Mouse (Mus musculus): ENCODE data around the gene Vps36. TPM values are rescaled to one million over a fixed set of nuclear protein-coding genes. Genes with fewer than 3 reads are reported as not detected.

Gene Vps36
- total and polyA plus RNA-seq, 3 experiments, result 21.7 to 27.9 TPM; not detected in 1

GRCm38 (mm10) chr8:22209012-22209411, 16.4 kb downstream of the Vps36 start (continued):
- no peak for TF ChIP-seq CTCF (IDR thresholded peaks at IDR 0.05 in 2 of 3, conservative IDR thresholded peaks at IDR 0.05 in 1 of 3; ENCODE audit: control insufficient read depth in 1 of 3, insufficient read depth in 1 of 3, low read depth in 2 of 3, low read length in 3 of 3, poor library complexity in 1 of 3, severe bottlenecking in 1 of 3)

DNA sequence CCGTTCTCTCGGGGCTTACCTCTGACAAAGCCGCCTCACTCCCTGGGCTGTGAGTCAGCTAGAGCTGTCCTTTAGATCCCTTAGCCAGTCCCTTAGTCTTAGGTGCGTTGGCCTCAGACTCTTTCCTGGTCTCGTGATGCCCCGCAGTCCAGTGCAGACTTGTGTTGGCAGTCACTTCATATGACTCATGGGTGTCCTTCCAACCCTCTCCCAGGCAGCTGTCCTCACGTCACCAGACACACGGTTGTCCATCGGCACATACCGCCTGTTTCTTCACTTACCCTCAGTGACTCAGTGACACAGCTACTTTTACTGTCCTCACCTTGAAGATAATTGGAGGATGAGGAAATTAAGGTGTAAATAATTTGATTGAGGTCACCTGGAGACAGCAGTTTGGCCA, 22.2 kb downstream of the Vps36 start:
- Histone ChIP-seq H3K27ac (ENCODE audit: control insufficient read depth, low read depth, low read length) (no peak overlapping the region), H3K4me3 (ENCODE audit: control insufficient read depth in 1 of 2, insufficient read depth in 1 of 2, low read depth in 2 of 2, low read length in 2 of 2) (no peak overlapping the region), H3K4me1 (ENCODE audit: control insufficient read depth in 1 of 2, insufficient read depth in 2 of 2, low read length in 2 of 2) (no peaks in the 10 kb centered on the region), H3K27me3 (ENCODE audit: control insufficient read depth in 1 of 2, insufficient read depth in 2 of 2, low read length in 2 of 2) (no peaks in the 10 kb centered on the region), H3K9ac (ENCODE audit: control insufficient read depth, low read depth, low read length, poor library complexity, severe bottlenecking) (no peak overlapping the region), H3K9me3 (replicated peaks; ENCODE audit: insufficient read depth, low read length) (no peaks in the 10 kb centered on the region), H3K36me3 (ENCODE audit: control insufficient read depth in 1 of 2, insufficient read depth in 2 of 2, low read length in 2 of 2) (peaks cover 0 to under 1% of the 10 kb centered on the region in 2 experiments; a peak in 1 of 4 replicates), H3K79me2 (ENCODE audit: control insufficient read depth, insufficient read depth, low read length, poor library complexity) (no peaks in the 10 kb centered on the region)
- TF ChIP-seq ZMIZ1 (IDR thresholded peaks at IDR 0.05; ENCODE audit: low read depth, low read length) (no peak), MAFK (IDR thresholded peaks at IDR 0.05; ENCODE audit: borderline replicate concordance, low read depth, low read length) (no peak)
- no peak for DNase-seq (ENCODE audit: low read depth, low spot score)

GRCm38 (mm10) chr8:22226361-22226760, 33.8 kb downstream of the Vps36 start:
- peaks cover 0 to 2% of the 10 kb centered on the region in 2 experiments; a peak in 1 of 4 replicates for H3K36me3 ChIP-seq (ENCODE audit: control insufficient read depth in 1 of 2, insufficient read depth in 2 of 2, low read length in 2 of 2)
- no peak overlapping the region for H3K27ac ChIP-seq (ENCODE audit: control insufficient read depth, low read depth, low read length)
- H3K27me3 ChIP-seq (ENCODE audit: control insufficient read depth in 1 of 2, insufficient read depth in 2 of 2, low read length in 2 of 2), result no peaks in the 10 kb centered on the region
- TF ChIP-seq SMC3 (IDR thresholded peaks at IDR 0.05; ENCODE audit: low read depth, low read length), result no peak
- TF ChIP-seq BHLHE40 (IDR thresholded peaks at IDR 0.05; ENCODE audit: borderline replicate concordance, low read depth, low read length), result no peak
- TF ChIP-seq POLR2AphosphoS5 (IDR thresholded peaks at IDR 0.05; ENCODE audit: borderline replicate concordance, low read depth, low read length), result no peak
- no peak for TF ChIP-seq CHD2 (IDR thresholded peaks at IDR 0.05; ENCODE audit: low read length)
- no peak for TF ChIP-seq ZMIZ1 (IDR thresholded peaks at IDR 0.05; ENCODE audit: low read depth, low read length)
- TF ChIP-seq ZKSCAN1 (IDR thresholded peaks at IDR 0.05; ENCODE audit: low read depth, low read length), result no peak
- no peak for TF ChIP-seq ZNF384 (IDR thresholded peaks at IDR 0.05; ENCODE audit: low read depth, low read length)
- no peak for TF ChIP-seq MYC (IDR thresholded peaks at IDR 0.05; ENCODE audit: low read depth, low read length)
- no peak for TF ChIP-seq ETS1 (IDR thresholded peaks at IDR 0.05; ENCODE audit: low read depth, low read length)
- TF ChIP-seq GABPA (IDR thresholded peaks at IDR 0.05; ENCODE audit: low read depth, low read length), result no peak
- TF ChIP-seq NELFE (IDR thresholded peaks at IDR 0.05; ENCODE audit: low read depth, low read length), result no peak
- no peak for TF ChIP-seq MAFK (IDR thresholded peaks at IDR 0.05; ENCODE audit: borderline replicate concordance, low read depth, low read length)
- TF ChIP-seq USF1 (IDR thresholded peaks at IDR 0.05; ENCODE audit: low read depth, low read length), result no peak
- H3K4me1 ChIP-seq (ENCODE audit: control insufficient read depth in 1 of 2, insufficient read depth in 2 of 2, low read length in 2 of 2), result peaks cover 0 to 4% of the 10 kb centered on the region in 2 experiments; a peak in 2 of 4 replicates
- no peak overlapping the region for H3K4me3 ChIP-seq (ENCODE audit: control insufficient read depth in 1 of 2, insufficient read depth in 1 of 2, low read depth in 2 of 2, low read length in 2 of 2)
- no peak for DNase-seq (ENCODE audit: low read depth, low spot score)
- H3K9ac ChIP-seq (ENCODE audit: control insufficient read depth, low read depth, low read length, poor library complexity, severe bottlenecking), result no peak overlapping the region
- no peaks in the 10 kb centered on the region for H3K79me2 ChIP-seq (ENCODE audit: control insufficient read depth, insufficient read depth, low read length, poor library complexity)
- H3K9me3 ChIP-seq (replicated peaks; ENCODE audit: insufficient read depth, low read length), result no peaks in the 10 kb centered on the region

Measured in MEL (cell line).